Mouse (Mus musculus): Measurements from ENCODE around the gene Foxj1. TPM values are rescaled to one million over a fixed set of nuclear protein-coding genes. Genes with fewer than 3 reads are reported as not detected.

The Foxj1 gene
- polyA plus RNA-seq, 1 experiment from 2014 or later: 4.4 TPM

GRCm38 (mm10) chr11:116293538-116294137, 41.6 kb downstream of the Foxj1 start:
- H3K4me3 ChIP-seq: no peak overlapping the region
- no peaks in the 10 kb centered on the region for H3K4me1 ChIP-seq
- DNase-seq (ENCODE audit: extremely low spot score, low spot score): no peak
- WGBS: 88% methylated on average over 12 of the region's 12 CpGs
- no peak overlapping the region for H3K27ac ChIP-seq
- H3K9me3 ChIP-seq: no peaks in the 10 kb centered on the region
- no peaks in the 10 kb centered on the region for H3K27me3 ChIP-seq (ENCODE audit: poor library complexity, severe bottlenecking)
- H3K36me3 ChIP-seq (replicated peaks): peaks cover 93% of the 10 kb centered on the region

- H3K4me1 ChIP-seq: no peaks in the 10 kb centered on the region
- H3K27ac ChIP-seq: no peak overlapping the region
- WGBS: 92% methylated on average over 13 of the region's 13 CpGs
- no peak overlapping the region for H3K4me3 ChIP-seq
- H3K27me3 ChIP-seq (ENCODE audit: poor library complexity, severe bottlenecking): no peaks in the 10 kb centered on the region
- peaks cover 95% of the 10 kb centered on the region for H3K36me3 ChIP-seq (replicated peaks)
- no peak for DNase-seq (ENCODE audit: extremely low spot score, low spot score)
- H3K9me3 ChIP-seq: no peaks in the 10 kb centered on the region
Observed at GRCm38 (mm10) chr11:116292401-116292800, 42.8 kb downstream of the Foxj1 start.

- Histone ChIP-seq H3K4me1 (no peaks in the 10 kb centered on the region), H3K9me3 (no peaks in the 10 kb centered on the region), H3K36me3 (replicated peaks) (peaks cover 80% of the 10 kb centered on the region), H3K4me3 (no peak overlapping the region), H3K27me3 (ENCODE audit: poor library complexity, severe bottlenecking) (peaks cover 7% of the 10 kb centered on the region), H3K27ac (no peak overlapping the region)
- 90% methylated on average over 8 of the region's 8 CpGs for WGBS
- no peak for DNase-seq (ENCODE audit: extremely low spot score, low spot score)
Observed at GRCm38 (mm10) chr11:116290556-116290955, 44.6 kb downstream of the Foxj1 start.

GRCm38 (mm10) chr11:116287351-116287750, 47.8 kb downstream of the Foxj1 start:
- no peak for DNase-seq (ENCODE audit: extremely low spot score, low spot score)
- no peak overlapping the region for H3K4me3 ChIP-seq

DNA sequence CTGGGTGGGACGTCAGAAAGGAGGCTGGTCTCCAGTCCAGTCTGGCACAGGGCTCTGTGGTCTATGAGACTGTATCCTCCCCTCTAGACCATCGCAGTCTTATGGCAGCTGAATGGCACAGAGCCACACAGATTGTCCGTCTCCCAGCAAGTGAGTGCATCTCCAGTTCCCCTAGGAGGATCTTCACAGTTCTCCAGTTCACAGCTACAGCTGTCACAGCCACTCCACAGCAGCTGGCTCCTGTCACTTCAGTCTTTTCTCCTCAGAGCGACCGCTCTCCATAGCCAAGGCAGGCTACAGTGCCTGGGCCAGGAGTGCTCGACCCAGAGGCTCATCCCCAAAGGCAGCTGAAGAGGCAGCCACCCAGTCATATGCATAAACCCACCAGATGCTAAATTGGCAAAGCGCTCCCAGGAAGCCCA, 49.4 kb downstream of the Foxj1 start:
- H3K9me3 ChIP-seq: no peaks in the 10 kb centered on the region
- peaks cover 23% of the 10 kb centered on the region for H3K4me1 ChIP-seq
- H3K4me3 ChIP-seq: no peak overlapping the region
- no peak overlapping the region for H3K27ac ChIP-seq
- H3K27me3 ChIP-seq (ENCODE audit: poor library complexity, severe bottlenecking): peaks cover 54% of the 10 kb centered on the region
- H3K36me3 ChIP-seq (replicated peaks): peaks cover 37% of the 10 kb centered on the region
- no peak for DNase-seq (ENCODE audit: extremely low spot score, low spot score)
- 71% methylated on average over 7 of the region's 7 CpGs for WGBS

More at GRCm38 (mm10) chr11:116287351-116287750, 47.8 kb downstream of the Foxj1 start:
- Histone ChIP-seq H3K27me3 (ENCODE audit: poor library complexity, severe bottlenecking) (peaks cover 39% of the 10 kb centered on the region), H3K9me3 (no peaks in the 10 kb centered on the region), H3K4me1 (peaks cover 8% of the 10 kb centered on the region), H3K27ac (no peak overlapping the region), H3K36me3 (replicated peaks) (peaks cover 50% of the 10 kb centered on the region)
- 72% methylated on average over 5 of the region's 5 CpGs for WGBS

- DNase-seq (ENCODE audit: extremely low spot score, low spot score): no peak
- no peak overlapping the region for H3K27ac ChIP-seq
- H3K4me1 ChIP-seq: peaks cover 23% of the 10 kb centered on the region
- H3K4me3 ChIP-seq: no peak overlapping the region
- H3K36me3 ChIP-seq (replicated peaks): peaks cover 19% of the 10 kb centered on the region
- peaks cover 67% of the 10 kb centered on the region for H3K27me3 ChIP-seq (ENCODE audit: poor library complexity, severe bottlenecking)
- 63% methylated on average over 6 of the region's 6 CpGs for WGBS
- H3K9me3 ChIP-seq: no peaks in the 10 kb centered on the region
Observed at GRCm38 (mm10) chr11:116283982-116284381, 51.2 kb downstream of the Foxj1 start.

GRCm38 (mm10) chr11:116282912-116283521, 52.2 kb downstream of the Foxj1 start:
- H3K36me3 ChIP-seq (replicated peaks): peaks cover 9% of the 10 kb centered on the region
- no peak overlapping the region for H3K27ac ChIP-seq
- H3K27me3 ChIP-seq (ENCODE audit: poor library complexity, severe bottlenecking): peaks cover 67% of the 10 kb centered on the region
- H3K4me3 ChIP-seq: no peak overlapping the region; the same call in 1 of the 2 replicates
- H3K9me3 ChIP-seq: no peaks in the 10 kb centered on the region
- DNase-seq (ENCODE audit: extremely low spot score, low spot score): no peak
- 10% methylated on average over 48 of the region's 48 CpGs for WGBS
- H3K4me1 ChIP-seq: peaks cover 23% of the 10 kb centered on the region

- H3K36me3 ChIP-seq (replicated peaks): 0 out of 2 replicates have a peak, but pooled peaks cover under 1% of the 10 kb centered on the region
- peaks cover 23% of the 10 kb centered on the region for H3K4me1 ChIP-seq
- no peaks in the 10 kb centered on the region for H3K9me3 ChIP-seq
- 2% methylated on average over 11 of the region's 11 CpGs for WGBS
- H3K4me3 ChIP-seq: peak overlapping the region; percentile 46
- H3K27me3 ChIP-seq (ENCODE audit: poor library complexity, severe bottlenecking): peaks cover 67% of the 10 kb centered on the region
- DNase-seq (ENCODE audit: extremely low spot score, low spot score): peak; percentile 28
- H3K27ac ChIP-seq: no peak overlapping the region
Observed at GRCm38 (mm10) chr11:116282089-116282488, 53.1 kb downstream of the Foxj1 start.

DNA sequence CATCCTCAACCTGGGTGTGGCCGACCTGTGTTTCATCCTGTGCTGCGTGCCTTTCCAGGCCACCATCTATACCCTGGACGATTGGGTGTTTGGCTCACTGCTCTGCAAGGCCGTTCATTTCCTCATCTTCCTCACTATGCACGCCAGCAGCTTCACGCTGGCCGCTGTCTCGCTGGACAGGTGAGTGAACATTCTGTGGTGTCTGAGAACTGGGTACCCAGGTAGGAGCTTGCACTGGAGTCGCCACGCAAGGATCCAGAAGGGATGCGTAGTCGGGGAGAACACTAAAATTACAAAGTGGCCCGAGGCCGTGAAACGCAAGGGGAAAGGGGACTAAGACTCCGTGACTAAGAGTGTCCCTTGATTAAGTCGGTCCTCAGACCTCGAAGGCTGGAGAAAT, 53.5 kb downstream of the Foxj1 start:
- Histone ChIP-seq H3K4me3 (peak overlapping the region; percentile 46), H3K4me1 (peaks cover 23% of the 10 kb centered on the region), H3K27me3 (ENCODE audit: poor library complexity, severe bottlenecking) (peaks cover 67% of the 10 kb centered on the region), H3K9me3 (no peaks in the 10 kb centered on the region), H3K27ac (no peak overlapping the region), H3K36me3 (replicated peaks) (no peaks in the 10 kb centered on the region)
- WGBS: 2% methylated on average over 18 of the region's 18 CpGs
- no peak for DNase-seq (ENCODE audit: extremely low spot score, low spot score)

DNA sequence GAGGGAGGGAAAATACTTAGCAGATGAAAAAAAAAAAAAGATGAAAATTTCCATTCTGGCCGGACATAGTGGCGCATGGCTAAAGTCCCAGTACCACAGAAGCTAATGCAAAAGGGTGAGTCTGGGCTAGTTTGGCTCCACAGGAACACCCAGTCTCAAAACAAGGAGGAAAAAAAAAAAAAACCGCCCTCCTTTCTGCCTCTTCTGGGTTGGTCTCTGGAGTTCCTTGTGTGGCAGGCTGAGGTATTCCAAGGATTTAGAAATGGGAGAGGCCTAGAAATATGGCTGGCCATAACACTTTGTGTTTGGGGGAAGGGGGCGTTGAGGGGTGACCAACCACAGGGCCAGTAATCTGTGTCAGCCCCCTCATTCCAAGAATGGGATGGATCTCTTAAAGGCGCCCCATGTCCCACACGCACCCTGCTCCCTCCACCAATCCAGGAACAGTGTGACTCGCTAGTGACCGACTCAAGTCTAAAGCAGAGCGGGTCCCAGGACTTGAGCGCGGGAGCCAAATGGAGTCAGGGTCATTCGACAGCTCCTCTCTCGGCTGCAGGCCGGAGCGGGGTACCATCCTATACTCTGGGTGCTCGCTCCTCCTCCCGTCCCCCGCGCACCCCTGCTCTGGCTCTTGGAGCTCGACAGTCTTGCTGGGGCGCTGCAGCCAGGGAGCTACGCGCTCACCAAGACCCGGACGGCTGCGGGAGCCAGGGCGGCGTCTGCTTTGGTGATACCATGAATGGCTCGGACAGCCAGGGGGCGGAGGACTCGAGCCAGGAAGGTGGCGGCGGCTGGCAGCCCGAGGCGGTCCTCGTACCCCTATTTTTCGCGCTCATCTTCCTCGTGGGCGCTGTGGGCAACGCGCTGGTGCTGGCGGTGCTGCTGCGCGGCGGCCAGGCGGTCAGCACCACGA, 54.2 kb downstream of the Foxj1 start, which contains the start of gene Galr2:
Gene Galr2, plus strand, starts transcription at position 189 of the 913 bp plus-strand sequence.
- no peak within 1 kb of the TSS for H3K27ac ChIP-seq
- H3K4me1 ChIP-seq: peaks cover 23% of the 10 kb centered on the region
- DNase-seq (ENCODE audit: extremely low spot score, low spot score): no peak
- peaks cover 65% of the 10 kb centered on the region for H3K27me3 ChIP-seq (ENCODE audit: poor library complexity, severe bottlenecking)
- WGBS: 5% methylated on average over 48 of the region's 48 CpGs
- peak within 1 kb of the TSS; percentile 46 for H3K4me3 ChIP-seq
- H3K9me3 ChIP-seq: no peaks in the 10 kb centered on the region
- H3K36me3 ChIP-seq (replicated peaks): no peaks in the 10 kb centered on the region
